Mouse (Mus musculus) spleen, adult 2 months (tissue): ENCODE results near the gene Carns1.

Experiments used
- CTCF ChIP-seq: fragments of 200-500 bp; IDR thresholded peaks from 2 replicates; pipeline ENCODE4 v1.5.1; 2011; ENCODE audit warnings: mild to moderate bottlenecking, inconsistent platforms; ENCODE audit not compliant: insufficient read depth, insufficient read length, insufficient replicate concordance; ENCODE audit errors: extremely low read depth
- POLR2A ChIP-seq: fragments of 200-500 bp; IDR thresholded peaks from 2 replicates; pipeline ENCODE4 v1.6.1; 2011; ENCODE audit warnings: low read depth, low read length, inconsistent platforms

- TF ChIP-seq POLR2A (no peak), CTCF (no peak)
Observed at GRCm38 (mm10) chr19:4151898-4152297, 23.4 kb downstream of the Carns1 start.
